Mouse (Mus musculus): ENCODE results near the gene Tpst2.

The Tpst2 gene

DNA sequence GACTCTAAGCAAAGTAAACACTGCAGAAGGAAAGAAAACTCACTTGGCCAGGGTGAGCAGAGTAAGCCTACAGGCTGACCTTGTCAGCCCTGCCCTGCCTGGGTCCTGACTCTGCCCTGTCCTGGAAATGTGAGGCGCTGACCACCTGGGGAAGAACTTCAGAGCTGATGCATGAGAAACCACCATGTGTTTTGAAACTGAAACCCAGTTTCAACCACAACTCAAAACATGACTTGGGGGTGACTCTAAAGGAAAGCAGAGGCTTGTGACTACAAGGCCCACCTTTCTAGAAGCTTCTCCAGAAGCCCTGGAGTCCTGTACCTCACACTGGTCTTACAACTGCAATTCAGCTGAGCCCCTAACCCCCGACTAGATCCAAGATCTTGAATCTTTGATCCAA is 3.6 kb upstream of the Tpst2 start:
- POLR2A ChIA-PET = no interaction called here
- CTCF ChIA-PET = no interaction called here

GRCm38 (mm10) chr5:112273746-112274463 is 2.6 kb upstream of the Tpst2 start:
- ChIA-PET CTCF (no interaction called here), POLR2A (no interaction called here)

DNA sequence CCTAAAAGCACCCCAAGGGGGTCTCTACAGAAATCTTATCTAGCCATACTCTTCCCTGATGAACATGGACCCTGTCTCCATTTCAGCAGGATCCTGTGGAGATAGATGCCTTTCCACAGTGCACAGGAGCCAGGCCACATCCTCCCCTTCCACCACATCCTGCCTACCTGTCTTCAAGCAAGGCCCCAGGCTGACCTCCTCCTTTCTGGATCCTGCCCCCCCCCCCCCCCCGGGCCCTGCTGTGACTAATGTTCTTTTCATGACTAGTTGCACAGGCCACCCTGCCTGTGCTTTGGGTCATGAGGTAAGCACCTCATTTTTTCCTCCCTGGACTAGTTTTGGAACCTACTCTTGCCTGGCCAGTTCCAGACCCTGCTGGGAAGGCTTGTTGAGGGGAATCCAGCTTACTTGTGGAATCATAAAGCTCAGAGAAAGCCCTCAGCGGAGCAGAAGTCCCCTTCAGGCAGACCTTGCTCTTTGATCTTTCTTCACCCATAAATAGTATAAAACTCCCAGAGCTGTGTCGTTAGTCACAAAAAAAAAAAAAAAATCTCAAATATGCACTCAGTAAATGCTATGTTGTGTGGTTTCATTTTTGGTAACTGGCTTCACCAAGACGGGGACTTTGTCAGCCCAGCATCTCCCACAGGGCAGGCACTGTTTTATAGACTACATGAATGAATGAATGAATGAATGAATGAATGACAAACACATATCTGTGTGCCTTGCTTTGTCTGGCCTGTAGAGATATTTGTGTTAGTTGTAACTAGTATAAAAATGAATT is 1.3 kb upstream of the Tpst2 start:
- POLR2A ChIA-PET = interaction anchor here in 3 of 4 experiments (0.6 to 2.1 kb wide), 3 partner anchors 9 to 51 kb away, joined by 3 to 24 read pairs (median 5); partner anchors contain the start of gene Tfip11 (in 1 of the 3)
- CTCF ChIA-PET = interaction anchor here in 1 of 4 experiments (0.6 kb wide), 1 partner anchor 412 kb away, joined by 3 read pairs; no protein-coding TSS in a partner anchor

- CTCF ChIA-PET = interaction anchor here in 3 of 4 experiments (0.7 to 1.2 kb wide), 10 partner anchors 12 to 199 kb away, joined by 3 to 8 read pairs (median 3); no protein-coding TSS in a partner anchor
- POLR2A ChIA-PET = interaction anchor here (0.6 to 3.4 kb wide), 46 partner anchors 9 to 1828 kb away, joined by 3 to 40 read pairs (median 4); partner anchors contain the start of genes Fbrsl1 (in 1 of the 4), Hps4 (in 1 of the 4), Srrd (in 1 of the 4) and Tfip11 (in 1 of the 4)
Measured at GRCm38 (mm10) chr5:112276907-112277348, 437 bp downstream of the Tpst2 start.

DNA sequence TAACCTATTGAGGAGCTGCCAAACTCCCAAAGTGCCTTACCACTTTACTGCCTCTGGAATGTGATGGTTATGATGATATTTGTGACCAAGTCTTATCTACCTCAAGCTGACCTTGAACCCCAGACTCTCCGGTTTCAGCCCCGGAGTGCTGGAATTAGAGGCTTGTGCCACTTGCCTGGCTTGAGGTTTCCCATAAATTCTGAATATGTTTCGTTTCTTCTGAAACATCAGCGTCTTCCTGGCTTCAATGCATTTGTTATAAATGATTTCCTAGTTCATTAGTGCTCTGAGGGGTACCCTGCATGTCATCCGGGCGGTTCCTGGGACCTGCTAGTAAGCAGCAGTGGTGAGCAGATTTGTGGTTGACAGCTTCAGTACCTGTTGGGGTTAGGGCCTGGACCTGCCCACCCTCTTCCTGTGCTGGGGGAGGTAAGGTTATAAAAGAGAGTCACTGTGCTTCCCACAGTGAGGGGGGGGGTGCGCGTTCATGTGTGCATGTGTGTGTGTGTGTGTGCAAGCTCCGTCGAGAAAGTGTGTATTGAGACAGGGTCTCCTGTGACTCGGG is 1.5 kb downstream of the Tpst2 start:
- POLR2A ChIA-PET = interaction anchor here in 2 of 4 experiments (1.0 to 3.4 kb wide), 5 partner anchors 8 to 42 kb away, joined by 3 to 40 read pairs (median 8); no protein-coding TSS in a partner anchor
- CTCF ChIA-PET = interaction anchor here in 1 of 4 experiments (0.7 kb wide), 1 partner anchor 16 kb away, joined by 3 read pairs; no protein-coding TSS in a partner anchor

- ChIA-PET CTCF (interaction anchor here in 2 of 4 experiments (0.5 to 1.4 kb wide), 2 partner anchors 39 to 786 kb away, joined by 4 read pairs; no protein-coding TSS in a partner anchor), POLR2A (interaction anchor here in 2 of 4 experiments (0.6 to 4.2 kb wide), 15 partner anchors 8 to 274 kb away, joined by 3 to 25 read pairs (median 3); no protein-coding TSS in a partner anchor)
Measured at GRCm38 (mm10) chr5:112279181-112280021, 2.9 kb downstream of the Tpst2 start.

- CTCF ChIA-PET = interaction anchor here in 1 of 4 experiments (1.4 kb wide), 1 partner anchor 39 kb away, joined by 4 read pairs; no protein-coding TSS in a partner anchor
- POLR2A ChIA-PET = interaction anchor here in 2 of 4 experiments (1.0 to 4.2 kb wide), 11 partner anchors 7 to 78 kb away, joined by 3 to 25 read pairs (median 5); no protein-coding TSS in a partner anchor
Measured at GRCm38 (mm10) chr5:112280151-112280550, 3.7 kb downstream of the Tpst2 start.

DNA sequence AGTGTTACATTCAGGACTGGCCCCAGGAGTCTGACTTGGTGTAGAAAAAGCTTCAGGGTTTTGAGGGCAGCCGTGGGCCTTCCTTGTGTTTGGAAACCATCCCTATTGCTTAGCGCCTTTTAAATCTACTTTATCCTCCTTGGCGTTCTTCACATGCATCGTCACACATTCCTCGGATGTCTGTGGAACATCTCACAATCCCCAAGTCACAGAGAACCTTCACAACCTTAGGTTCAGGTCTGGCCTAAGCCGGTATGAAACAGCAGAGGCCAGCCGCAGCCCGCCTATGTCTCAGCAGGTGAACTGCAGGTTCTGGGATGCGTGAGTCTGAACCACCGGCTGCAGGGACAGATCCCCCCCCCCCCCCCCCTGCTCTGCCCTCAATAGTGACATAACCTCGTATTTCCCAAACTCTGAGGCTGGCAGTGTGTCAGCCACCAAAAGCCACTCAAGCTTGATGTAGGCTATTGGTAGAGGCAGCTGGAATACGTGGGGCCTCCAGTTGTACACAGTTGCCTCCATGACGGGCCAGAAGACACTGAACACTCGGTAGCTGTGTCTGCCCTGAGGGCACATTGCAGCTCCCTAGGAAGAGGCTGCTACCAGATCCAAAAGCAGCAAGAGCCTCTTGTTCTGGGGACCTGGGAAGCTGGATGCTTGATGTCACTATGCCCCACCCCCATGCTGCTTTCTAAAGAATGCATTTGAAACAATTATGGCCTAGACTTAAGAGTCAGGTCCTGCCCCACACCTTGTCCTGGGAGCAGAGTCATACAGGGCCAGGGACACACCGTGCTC is 4.6 kb downstream of the Tpst2 start:
- CTCF ChIA-PET = interaction anchor here in 3 of 4 experiments (0.6 to 1.4 kb wide), 4 partner anchors 8 to 56 kb away, joined by 3 to 5 read pairs (median 4); no protein-coding TSS in a partner anchor
- POLR2A ChIA-PET = interaction anchor here in 3 of 4 experiments (0.6 to 4.2 kb wide), 17 partner anchors 8 to 1812 kb away, joined by 3 to 25 read pairs (median 4); partner anchors contain the start of gene Ep400 (in 1 of the 3)

- CTCF ChIA-PET = interaction anchor here in 2 of 4 experiments (0.6 to 1.4 kb wide), 3 partner anchors 8 to 55 kb away, joined by 3 to 5 read pairs (median 3); no protein-coding TSS in a partner anchor
- POLR2A ChIA-PET = interaction anchor here in 3 of 4 experiments (0.7 to 4.2 kb wide), 13 partner anchors 8 to 1813 kb away, joined by 3 to 25 read pairs (median 4); partner anchors contain the start of gene Ep400 (in 1 of the 3)
Measured at GRCm38 (mm10) chr5:112281676-112282075, 5.2 kb downstream of the Tpst2 start.

DNA sequence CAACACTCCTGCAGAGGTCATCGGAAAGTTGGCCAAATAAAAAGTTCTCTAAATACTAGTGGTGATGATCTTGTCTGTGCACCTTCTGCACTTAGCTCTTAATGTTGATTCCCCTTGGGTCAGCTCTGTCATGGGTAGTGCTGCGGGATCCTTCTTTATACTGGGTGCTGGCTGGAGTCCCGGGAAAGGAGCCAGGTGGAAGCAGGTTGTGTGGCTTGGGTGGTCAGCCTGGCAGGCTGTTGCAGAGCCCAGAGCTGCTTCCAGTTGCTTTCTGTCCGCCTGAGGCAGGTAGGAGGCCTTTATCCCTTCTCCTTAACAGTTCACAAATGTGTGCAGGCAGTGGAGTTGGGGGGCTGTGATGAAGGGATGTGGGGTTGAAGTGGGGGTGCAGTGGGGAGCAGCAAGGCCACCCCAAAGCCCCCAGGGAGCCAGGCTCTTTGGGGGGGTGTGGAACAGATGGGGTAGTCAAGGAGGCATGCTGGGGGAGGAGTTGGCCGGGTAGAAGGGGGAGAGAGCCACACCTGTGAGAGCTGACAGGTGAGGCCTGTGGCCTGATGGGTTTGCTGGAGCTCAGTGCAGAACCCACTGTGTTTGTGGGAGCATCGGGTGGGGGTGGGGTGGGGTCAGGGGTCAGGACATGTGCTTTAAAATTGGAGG is 5.8 kb downstream of the Tpst2 start:
- CTCF ChIA-PET = interaction anchor here in 1 of 4 experiments (1.4 kb wide), 1 partner anchor 19 kb away, joined by 5 read pairs; no protein-coding TSS in a partner anchor

DNA sequence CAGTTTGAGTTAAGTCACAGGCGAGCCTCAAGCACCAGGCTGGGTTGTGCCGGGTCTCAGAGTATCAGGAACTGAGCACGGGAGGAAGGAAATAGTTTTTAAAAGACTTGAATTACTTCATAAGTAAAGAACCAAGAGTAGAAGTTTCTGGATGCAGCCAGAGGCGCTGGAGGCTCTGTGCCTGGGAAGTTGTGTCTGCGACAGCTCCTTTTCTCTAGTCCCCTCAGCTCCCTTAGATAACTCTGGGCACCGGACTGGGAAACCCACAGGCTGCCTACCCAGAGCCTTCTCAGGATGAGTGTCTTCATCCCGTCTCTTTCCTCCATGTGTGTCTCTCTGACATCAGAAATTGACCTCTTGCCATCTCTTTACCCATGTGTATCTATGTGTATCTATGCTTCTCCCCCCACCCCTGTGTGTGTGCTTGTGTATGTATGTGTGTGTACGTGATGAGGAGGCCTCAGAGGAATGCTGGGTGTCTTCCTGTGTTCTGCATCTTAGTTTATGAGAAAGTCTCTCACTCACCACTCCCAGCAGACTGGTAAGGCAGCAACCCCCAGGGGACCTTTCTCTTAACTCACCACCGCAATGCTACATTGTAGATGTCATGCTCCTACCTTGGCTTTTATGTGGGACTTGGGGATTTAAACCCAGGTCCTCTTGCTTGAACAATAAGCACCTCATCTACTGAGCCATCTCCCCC is 6.4 kb downstream of the Tpst2 start:
- CTCF ChIA-PET = interaction anchor here in 1 of 4 experiments (1.4 kb wide), 1 partner anchor 19 kb away, joined by 5 read pairs; no protein-coding TSS in a partner anchor
- POLR2A ChIA-PET = interaction anchor here in 3 of 4 experiments (0.6 to 4.2 kb wide), 10 partner anchors 9 to 1123 kb away, joined by 3 to 25 read pairs (median 4); no protein-coding TSS in a partner anchor

More for the DNA sequence above, 5.8 kb downstream of the Tpst2 start:
- POLR2A ChIA-PET = interaction anchor here (0.6 to 4.2 kb wide), 10 partner anchors 8 to 1813 kb away, joined by 3 to 25 read pairs (median 4); partner anchors contain the start of gene Ep400 (in 1 of the 4)

DNA sequence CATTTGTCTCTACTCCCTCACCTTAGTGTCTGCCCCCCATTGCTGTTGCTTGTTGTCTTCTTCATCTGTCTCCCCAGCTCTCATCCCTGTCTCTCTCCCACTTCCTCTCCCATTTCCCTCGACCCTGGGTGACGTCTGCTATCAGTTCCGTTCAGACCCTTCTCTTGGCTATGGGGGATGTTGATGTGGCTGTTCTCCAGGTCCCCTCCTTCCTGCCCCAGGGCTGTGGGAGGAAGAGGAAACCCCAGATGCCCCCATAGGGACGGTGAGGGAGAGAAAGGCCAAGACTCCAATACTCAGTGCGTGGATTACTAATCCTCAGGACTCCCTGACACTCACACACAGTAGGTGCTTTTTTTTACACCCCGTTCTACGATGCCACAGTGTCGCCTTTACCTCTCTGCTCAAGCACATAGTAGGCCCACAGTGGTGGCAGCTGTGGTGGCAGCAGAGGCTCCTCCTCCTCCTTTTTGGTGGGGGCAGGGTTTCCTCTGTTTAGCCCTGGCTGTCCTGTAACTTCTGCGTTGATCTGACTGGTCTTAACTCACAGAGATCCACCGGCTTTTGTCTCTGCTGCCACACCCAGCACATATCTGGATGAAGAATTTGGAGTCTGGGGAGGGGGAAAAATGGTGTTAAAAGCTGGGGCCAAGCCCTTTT is 7.2 kb downstream of the Tpst2 start:
- ChIA-PET POLR2A (interaction anchor here in 3 of 4 experiments (0.6 to 4.6 kb wide), 20 partner anchors 7 to 1598 kb away, joined by 3 to 40 read pairs (median 3); partner anchors contain the start of gene Tpst2 (in 1 of the 3)), CTCF (interaction anchor here in 1 of 4 experiments (1.3 kb wide), 1 partner anchor 43 kb away, joined by 4 read pairs; no protein-coding TSS in a partner anchor)

DNA sequence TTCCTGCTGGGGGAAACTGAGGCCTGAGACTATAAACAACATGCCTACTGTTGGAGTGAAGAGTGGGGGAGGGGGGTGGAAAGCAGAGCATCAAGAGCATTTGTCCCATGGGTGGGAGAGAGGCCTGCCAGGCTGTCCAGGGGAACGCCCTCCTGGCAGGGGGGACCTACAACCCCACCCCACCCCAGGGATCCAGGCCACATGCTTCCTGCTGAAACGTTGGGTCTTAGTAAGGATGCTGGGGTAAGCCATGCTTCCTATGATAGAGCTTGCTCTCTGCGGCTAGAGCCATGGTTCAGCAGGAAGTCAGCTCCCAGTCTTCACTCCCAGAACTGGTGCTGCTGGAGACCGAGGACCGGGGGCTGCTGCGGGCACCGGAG is 7.7 kb downstream of the Tpst2 start:
- ChIA-PET CTCF (interaction anchor here in 2 of 4 experiments (1.1 to 1.3 kb wide), 2 partner anchors 43 kb away, joined by 3 to 4 read pairs; no protein-coding TSS in a partner anchor), POLR2A (interaction anchor here (0.6 to 4.6 kb wide), 19 partner anchors 7 to 1599 kb away, joined by 3 to 40 read pairs (median 3); partner anchors contain the start of gene Tpst2 (in 1 of the 4))

DNA sequence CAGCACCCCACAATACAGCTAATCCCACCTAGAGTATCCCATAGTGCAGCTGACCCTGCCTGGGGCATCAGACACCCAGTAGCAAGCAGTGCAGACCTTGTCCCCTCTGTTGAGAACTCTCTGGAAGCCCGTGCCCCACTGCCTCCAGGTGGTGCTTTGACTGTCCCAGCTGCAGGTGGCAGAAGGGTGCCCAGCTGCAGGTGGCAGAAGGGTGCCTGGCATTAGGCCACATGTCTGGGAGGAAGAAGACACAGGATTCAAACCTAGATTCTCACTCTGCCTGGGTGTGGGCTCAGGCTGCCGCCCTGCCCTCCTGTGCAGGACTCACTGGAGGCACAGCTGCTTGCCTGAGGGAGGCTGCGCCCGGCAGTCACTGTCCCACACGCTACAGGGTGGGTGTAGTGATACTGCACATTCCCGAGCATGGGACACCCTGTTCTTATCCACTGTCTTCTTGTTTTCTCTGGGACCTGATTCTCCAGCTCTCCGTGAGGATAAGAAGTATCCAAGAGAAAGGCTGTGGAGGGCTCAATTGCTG is 9.1 kb downstream of the Tpst2 start:
- ChIA-PET POLR2A (interaction anchor here in 2 of 4 experiments (0.7 to 4.6 kb wide), 6 partner anchors 9 to 70 kb away, joined by 3 to 40 read pairs (median 7); partner anchors contain the start of genes Gm6583 (in 1 of the 2) and Tpst2 (in 1 of the 2)), CTCF (interaction anchor here in 1 of 4 experiments (1.1 kb wide), 1 partner anchor 45 kb away, joined by 3 read pairs; no protein-coding TSS in a partner anchor)
